Mouse (Mus musculus) left cerebral cortex, postnatal 25 days (tissue): ENCODE data around the gene Prkcd. TPM values are rescaled to one million over a fixed set of nuclear protein-coding genes. Genes with fewer than 3 reads are reported as not detected.

Experiments
- DNase-seq, 2 experiments: peaks; one replicate each; pipeline ENCODE4 v3.0.0; 2022; ENCODE audit warnings: low spot score in 2 of 2, mixed read lengths in 1 of 2
- intact Hi-C: fragments of 180-260 bp; cut with DNase I; formaldehyde crosslinking; loops from one replicate; pipeline ENCODE4 v1.15.1; 2025
- total RNA-seq, 2 experiments: library from RNA; stranded (reverse); gene quantifications; 2 replicates each; pipeline ENCODE4 v1.2.3; 2021

The Prkcd gene
- total RNA-seq = 10 to 100 TPM; 12.4 to 15.2 TPM

DNA sequence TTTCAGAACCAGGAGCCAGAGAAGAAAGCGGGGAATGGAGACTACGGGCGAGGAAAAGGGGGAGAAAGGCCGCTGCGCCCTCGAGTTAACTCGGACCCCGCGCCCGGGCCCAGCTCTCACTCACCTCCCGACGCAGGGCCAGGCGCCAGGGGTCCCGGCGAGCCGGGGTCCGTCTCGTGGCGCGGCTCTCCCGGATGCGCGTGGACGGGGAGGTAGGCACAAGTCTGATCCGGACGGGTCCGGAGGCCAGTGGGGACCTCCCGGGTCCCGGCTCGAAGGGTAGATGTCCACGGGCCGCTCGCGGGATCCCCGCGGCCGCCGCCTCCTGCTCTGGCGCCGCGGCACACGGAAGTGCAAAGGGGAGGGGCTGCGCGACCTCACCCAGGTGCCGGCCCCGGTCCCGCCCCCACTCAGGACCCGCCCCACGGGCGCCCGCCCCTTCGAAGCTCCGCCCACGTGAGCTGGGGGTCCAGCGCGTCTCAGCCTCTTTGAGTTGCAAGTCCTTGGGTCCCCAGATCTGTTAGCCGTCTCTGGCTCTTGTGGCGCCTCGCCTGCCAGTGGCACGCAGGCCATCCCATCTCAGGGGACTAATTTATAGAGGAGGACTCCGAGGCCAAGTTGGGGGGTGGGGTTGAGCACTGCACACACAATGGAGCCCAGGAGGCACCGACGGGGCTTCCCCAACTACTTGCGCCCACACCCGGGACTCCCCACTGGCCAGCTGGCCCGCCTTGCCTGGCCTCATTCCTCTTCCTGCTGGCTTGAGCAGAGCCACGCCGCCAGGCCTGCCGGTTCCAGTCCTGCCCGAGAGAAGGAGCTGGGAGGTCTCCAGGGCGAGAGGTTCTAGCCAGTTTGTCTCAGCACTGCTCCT is at the start of gene Prkcd:
TSS of gene Prkcd (minus strand) at position 355 of the 871 bp plus-strand sequence.
- intact Hi-C loops = no loop called here

DNA sequence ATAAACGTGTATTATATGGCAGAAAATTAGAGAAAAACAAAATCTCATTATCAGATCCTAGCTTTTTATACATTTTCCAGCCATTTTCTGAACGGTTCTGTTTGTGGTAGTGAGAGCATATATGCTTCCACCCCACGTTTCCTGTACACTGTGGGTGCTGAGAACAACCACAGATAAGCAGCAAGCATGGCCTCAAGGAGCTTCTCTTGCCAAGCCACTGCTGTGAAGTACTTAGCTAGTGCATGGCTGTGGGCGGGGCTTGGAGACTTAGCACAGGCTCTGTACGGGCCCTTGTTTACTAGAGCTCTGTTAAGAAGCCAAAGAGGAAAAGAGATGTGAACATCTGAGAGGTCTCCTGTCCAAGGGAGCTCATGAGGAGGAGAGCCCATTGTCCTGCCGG is 48.9 kb upstream of the Prkcd start:
- DNase-seq = no peak
- intact Hi-C loops = loop anchor here (10.0 kb wide), 1 partner anchor 690 kb away; no protein-coding TSS in a partner anchor

More for the DNA sequence above, at the start of gene Prkcd:
- peak; percentile 41 to 47 for DNase-seq

DNA sequence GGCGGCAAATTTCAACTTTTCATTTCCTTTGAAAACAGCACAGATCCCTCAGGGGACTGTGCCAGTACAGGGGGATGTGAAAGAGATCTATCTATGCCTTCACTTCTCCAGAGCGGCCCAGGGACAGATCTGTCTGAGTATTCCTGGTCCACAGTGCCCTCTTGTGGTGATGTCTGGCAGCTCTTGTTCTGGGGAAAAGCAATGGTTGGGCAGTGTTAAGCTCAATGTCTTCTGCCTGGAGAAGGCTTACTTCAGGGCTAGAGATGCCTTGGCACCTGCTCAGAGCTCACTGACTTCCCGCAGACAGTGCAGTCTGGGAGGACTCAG is 45.9 kb upstream of the Prkcd start:
- DNase-seq = peak; percentile 89 to 94
- intact Hi-C loops = loop anchor here (1.0 to 10.0 kb wide), 2 partner anchors 81 to 687 kb away; no protein-coding TSS in a partner anchor

DNA sequence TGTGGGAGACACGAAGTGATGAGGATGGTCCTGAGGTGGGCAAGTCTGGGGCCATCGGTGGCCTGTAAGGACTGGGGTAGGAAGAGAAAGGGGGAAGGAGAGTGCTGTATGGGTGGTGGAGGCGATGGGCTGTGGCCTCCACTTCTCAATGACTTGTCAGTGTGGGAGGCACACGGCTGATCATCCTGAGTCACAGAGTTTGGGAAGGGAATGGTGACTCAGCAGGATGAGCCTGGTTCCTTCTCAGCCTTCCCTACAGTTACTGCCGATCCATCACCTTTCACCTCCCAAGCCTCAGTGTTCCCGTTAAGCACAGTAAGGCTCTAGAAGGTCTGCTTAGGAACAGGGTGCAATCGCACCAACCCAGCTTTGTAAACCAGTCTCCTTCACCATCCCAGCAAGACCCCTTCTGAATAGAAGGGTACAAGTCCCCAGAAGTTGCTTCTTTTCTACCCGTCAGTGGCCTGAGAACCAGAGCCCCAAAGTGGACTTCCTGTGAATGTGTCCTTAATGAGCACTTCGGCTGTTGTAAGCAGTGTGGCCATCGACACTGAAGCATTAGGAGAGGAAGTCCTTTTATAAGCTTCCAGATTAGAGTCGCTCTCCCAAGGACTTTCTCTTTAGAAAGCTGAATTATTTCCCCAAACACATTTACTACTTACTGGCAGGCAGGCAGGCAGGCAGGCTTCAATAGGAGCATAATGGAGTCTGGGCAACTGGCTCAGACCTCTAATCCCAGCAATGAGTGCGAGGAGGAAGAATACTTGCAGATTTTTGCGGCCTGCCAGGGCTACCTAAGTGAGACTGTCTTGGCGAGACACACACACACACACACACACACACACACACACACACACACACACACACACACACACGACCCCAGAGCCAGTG is 45.3 kb upstream of the Prkcd start:
- intact Hi-C loops = loop anchor here (10.0 kb wide), 1 partner anchor 687 kb away; no protein-coding TSS in a partner anchor
- DNase-seq = peak in 1 of 2 experiments; percentile 71

DNA sequence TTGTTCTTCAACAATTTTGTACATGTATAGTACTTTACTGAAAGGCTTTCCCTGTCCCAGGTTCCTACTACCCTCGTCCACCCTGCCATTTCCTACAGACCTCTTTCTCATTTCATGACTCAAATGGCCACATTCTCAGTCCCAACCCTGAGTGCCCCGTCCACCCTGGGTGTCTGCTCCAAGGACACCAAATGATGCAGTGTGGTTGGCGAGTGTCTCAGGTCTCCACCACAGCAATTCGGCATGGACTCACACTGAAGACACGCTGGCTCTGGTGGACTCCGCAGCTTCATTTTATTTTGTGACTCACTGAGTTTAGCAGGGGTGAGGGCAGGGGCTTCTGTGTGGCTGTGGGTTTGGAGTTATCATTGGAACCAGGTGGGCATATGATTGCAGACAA is 44.2 kb upstream of the Prkcd start:
- no peak for DNase-seq
- intact Hi-C loops = loop anchor here (10.0 kb wide), 1 partner anchor 685 kb away; no protein-coding TSS in a partner anchor

DNA sequence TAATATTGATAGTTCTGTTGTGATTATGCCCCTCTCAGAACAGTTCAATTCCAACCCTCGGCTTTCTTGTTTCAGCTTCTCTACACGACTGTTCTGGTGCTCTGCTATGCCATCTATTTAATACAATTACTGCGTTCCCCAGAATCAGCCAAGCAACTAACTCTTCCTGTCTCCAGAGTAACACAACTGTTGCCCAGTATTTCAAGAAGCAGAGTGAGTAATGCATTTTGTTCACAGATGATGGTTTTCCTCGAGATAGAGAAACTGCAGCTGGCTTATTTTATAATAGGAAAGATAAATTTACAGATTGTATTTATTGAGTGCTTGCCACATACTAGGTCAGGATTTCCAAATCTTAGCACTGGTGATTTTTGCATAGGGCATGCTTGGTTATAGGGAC is 40.6 kb upstream of the Prkcd start:
- DNase-seq = peak; percentile 12 to 62
- intact Hi-C loops = no loop called here

DNA sequence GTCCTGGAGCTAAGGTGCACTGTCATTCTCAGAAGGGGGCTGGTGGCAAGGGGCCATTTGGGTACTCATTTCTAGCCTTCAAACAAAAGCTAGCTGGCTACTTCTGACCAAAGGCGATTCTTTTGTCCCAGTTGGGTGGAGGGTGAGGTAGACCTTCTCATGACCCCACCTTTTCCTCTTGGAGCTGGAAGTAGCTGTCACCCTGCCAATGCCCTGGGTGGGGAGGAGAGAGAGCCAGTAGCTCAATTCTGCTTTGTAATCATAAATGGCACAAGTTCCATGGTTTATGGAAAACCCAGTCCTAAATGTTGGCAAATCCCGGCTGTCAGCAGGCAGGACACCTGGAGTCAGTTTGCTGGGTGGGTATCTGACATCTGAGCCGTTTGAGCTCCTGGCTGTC is 40.1 kb upstream of the Prkcd start:
- intact Hi-C loops = no loop called here

DNA sequence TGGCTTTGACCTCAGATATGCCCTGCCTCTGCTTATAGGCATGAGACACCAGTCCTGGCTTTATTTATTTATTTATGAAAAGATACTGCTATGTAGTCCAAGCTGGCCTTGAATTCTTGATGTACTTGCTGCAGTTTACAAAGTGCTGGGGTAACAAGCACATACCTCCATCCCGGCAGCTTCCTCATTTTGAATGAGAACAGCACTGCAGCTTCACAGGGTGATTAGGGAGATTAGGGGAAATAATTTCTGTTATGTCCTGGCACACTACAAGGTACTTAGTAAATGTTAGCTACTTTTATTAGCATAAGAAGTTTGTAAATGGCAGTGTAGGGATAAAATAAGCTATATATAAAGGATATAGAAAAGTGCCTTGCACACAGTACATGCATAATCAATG is 29.5 kb upstream of the Prkcd start:
- intact Hi-C loops = no loop called here
- no peak for DNase-seq

More for the DNA sequence above, 40.1 kb upstream of the Prkcd start:
- DNase-seq = no peak

DNA sequence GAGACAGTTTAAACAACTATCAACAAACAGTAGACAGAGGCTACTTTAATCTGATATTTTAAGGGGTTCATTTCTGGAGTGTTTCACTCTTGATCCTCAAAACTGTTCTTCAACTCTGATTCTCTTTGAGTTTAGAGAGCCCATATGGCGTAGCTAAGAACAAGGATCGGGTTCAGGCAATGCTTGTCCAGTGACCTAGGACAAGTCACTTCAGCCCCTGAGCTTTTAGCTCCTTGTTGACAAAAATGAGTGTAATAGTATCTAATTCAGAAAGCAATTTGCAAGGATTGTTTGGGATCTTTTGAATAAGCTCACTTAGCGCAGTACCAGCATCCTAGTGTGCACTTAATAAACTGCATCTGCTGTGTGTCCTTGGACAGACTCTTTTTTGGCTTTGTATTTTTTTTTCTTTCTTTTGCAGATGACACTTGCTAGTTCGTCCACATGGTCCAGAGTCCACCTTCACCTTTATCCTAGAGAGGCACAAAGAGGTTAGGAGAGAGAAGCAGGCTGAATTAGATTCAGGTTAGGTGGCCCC is 28.8 kb upstream of the Prkcd start:
- DNase-seq = no peak
- intact Hi-C loops = loop anchor here (5.0 kb wide), 1 partner anchor 62 kb away; no protein-coding TSS in a partner anchor

DNA sequence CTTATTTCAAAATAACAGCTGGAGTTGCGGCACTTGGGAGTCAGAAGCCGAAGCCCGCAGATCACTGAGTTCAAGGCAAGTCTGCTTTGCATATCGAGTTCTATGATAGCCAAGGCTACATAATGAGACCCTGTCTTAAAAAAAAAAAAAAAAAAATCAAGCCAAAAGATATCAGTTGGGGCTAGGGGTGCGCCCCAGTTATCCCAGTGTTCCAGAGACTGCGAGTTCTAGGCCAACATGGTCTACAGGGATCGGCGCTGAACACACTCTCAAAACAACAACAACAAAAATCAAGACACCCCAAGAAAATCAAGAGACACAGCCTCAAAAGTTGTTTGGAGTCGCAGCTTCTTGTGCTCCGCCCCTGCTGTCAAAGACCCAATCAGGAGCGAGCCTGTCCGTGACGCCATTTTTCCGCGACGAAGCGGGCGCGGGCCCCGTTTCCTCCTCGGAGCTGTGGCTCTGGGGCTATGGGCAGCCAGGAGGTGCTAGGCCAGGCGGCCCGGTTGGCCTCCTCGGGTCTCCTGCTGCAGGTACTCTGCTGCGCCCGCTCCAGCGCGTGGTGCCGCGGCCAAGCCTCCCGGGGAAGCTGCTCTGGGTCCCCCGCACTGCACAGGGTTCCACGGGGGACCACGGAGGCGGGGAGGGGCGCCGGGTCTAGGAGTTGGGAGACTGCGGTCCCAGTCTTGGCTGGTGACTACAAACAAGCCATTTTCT is 28.1 kb upstream of the Prkcd start, which contains the start of gene Rft1:
TSS of gene Rft1 (plus strand) at position 418 of the 717 bp plus-strand sequence.
- intact Hi-C loops = loop anchor here (5.0 kb wide), 1 partner anchor 62 kb away; no protein-coding TSS in a partner anchor

DNA sequence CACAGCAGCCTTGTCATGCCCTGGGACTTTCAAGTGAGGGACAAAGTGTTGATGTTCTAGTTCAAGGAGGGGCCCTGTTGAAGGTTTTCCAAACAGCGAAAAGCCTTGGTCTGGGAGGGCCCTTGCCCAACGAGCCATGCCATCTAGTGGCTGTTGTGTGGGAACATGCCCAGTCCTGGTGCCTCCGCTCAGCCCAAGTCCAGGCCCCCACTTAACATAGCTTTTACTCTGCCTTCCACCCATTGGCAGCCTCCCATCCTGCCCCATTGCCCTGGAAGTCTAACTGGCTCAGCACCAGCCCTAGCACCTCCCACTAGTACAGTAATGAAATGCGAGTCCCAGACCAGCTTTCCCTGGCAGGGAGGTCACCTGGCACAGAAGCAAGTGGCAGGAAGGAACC is 25.0 kb upstream of the Prkcd start:
- intact Hi-C loops = loop anchor here (5.0 kb wide), 1 partner anchor 59 kb away; no protein-coding TSS in a partner anchor
- peak in 1 of 2 experiments; percentile 49 for DNase-seq

More for the DNA sequence above, 28.1 kb upstream of the Prkcd start, which contains the start of gene Rft1:
- DNase-seq = peak; percentile 97 to 98

DNA sequence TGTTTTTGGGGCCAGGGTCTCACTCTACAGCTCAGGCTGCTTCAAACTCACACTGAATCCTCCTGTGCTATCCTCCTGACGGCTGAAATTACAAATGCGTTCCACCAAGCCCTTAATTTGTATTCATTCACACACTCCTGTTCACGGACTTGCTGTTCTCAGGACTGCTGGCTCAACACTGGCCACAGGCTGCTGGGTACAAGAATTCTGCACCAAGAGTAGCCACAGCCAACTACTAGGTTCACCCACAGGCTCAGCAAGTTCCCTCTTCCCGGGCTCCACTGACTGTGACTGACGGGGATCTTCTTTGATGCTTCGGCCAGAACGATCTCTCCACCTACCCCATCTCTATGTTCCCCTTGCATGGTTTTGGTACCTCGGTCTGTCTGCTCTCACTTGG is 23.7 kb upstream of the Prkcd start:
- intact Hi-C loops = loop anchor here (5.0 kb wide), 1 partner anchor 57 kb away; no protein-coding TSS in a partner anchor
- no peak for DNase-seq

DNA sequence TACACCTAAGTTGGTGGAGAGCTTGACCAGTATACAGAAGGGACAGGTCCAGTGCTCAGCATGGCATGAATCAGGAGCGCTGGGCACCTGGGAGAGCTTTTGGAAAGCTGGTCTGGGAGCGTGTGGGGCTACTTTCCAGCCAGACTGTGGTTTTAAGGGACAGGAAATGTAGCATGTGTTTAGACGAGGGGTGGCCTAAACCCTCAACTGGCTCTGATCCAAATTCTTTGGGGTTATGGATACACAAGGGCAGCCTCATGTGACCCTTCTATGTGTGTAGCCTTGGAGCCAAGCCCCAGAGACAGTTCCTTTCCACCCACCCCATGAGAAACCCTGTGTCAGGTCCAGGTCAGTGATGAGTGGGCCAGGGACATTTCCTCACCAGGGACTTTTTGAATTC is 22.5 kb upstream of the Prkcd start:
- DNase-seq = no peak
- intact Hi-C loops = no loop called here

DNA sequence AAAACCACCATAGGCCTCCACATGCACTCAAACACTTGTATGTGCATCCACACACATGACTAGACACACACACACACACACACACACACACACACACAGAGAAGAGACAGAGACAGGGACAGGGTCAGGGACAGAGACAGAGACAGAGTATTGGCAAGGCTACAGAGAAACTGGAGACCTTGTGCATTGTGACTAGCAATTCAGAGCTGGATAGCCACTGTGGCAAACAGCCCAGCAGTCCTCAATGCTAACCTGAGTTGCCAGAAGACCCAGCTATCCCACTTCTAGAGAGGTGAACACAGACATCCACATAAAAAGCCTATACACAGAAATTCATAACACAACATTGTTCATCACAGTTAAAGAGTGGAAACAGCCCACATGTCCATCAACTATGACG is 20.5 kb upstream of the Prkcd start:
- no peak for DNase-seq
- intact Hi-C loops = no loop called here

DNA sequence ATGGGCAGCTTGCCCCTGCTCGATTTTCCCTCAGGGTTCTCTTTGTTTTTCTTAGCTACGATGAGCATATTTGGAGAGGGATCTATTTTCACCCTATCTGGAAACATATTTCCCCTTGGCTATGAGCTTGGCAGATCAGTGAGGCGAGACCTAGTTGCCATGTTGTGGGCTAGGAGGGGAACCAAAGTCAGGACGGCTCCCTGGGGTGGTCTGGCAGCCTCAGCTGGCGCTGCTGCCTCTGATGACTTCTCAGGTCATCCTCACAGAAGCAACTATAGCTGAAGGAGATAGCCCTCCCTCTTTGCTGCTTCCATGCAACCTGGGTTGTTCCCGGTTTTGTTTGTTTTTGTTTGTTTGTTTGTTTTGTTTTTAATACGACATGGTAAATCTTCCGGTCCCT is 19.1 kb upstream of the Prkcd start:
- no peak for DNase-seq
- intact Hi-C loops = no loop called here

DNA sequence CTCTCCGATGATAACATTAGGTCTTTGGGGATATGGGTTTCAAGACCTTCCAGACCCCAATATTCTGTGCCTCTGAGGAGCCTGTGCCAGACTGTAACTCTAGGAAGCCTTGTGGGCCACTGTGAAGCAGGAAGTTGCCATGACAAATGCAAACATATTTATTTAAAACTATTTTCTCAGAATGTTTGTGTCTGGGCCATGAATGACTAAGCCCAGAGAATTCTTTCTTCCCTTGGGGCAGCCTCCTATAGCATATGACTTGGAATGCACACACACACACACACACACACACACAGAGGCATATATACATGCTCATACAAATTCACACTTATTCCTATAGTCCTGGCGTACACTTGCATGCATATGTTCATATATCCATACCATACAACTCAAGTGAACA is 18.0 kb upstream of the Prkcd start:
- no peak for DNase-seq
- intact Hi-C loops = no loop called here

DNA sequence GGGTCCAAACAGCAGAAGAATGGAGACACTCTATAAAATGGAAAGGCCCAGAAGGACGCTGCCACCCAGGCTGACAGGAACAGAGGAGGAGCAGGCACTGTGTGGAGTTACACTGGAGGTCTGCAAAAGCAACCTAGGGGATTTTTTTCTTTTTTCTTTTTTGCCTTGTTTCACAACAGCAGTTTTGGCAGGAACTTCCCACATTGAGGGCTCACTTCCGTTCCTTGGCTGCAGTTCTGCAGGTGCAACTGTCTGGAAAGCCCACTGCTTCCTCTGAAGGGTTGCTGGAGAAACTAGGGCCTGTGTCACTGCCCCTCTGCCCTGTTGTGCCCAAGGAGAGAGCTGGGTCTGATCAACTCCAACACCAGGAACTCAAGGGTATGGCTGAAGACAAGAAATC is 15.7 kb upstream of the Prkcd start:
- intact Hi-C loops = no loop called here
- no peak for DNase-seq

DNA sequence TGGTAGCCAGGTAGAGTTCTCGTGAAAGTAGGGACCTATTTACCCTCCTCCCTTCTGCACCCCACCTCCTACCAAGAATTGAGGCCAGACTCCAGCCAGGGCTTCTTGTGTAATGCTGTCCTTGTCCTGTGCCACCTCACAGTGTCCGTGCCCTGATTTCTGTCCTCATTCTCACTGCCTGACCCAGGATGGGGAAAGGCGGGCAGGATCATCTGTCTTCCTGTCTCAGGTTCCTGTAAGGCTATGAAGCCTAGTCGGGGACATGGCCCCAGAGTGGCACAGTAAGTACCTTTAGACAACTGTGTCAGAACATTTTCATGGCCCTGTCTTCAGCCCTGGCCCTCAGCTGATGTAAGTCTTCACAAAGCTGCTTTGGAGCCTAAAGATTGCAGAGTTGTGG is 12.7 kb upstream of the Prkcd start:
- DNase-seq = no peak
- intact Hi-C loops = no loop called here

DNA sequence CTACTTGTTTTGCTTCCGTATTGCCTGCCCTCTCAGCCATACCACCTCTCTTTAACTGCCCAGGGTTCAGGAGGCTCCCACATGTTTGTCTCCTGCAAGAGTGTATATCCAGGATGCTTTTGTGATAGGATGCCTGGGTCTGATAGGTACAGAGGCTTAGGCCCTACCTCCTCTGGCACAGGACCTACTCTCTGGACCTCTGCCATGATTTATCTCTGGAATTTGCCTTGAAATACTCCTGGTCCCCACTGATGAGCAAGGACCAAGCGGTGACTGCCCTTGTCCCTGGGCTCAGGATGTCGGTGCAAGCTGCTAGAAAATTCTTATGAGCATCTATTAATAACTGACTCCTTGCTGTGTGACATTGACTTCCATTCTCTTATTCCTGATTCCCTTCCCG is 12.0 kb upstream of the Prkcd start:
- DNase-seq = no peak
- intact Hi-C loops = no loop called here
